Mouse (Mus musculus) testis, adult 10 weeks (tissue): Measurements from ENCODE around the gene Catsper1. TPM values are rescaled to one million over a fixed set of nuclear protein-coding genes. Genes with fewer than 3 reads are reported as not detected.

Experiments used
- polyA plus RNA-seq: library from polyadenylated mRNA; stranded (reverse); fragments of 350-450 nt; fragmentation: Illumina TruSeq; extraction: RNeasy Lipid Tissue Mini Kit (QIAGEN cat#74804); gene quantifications from one replicate; pipeline ENCODE4 v1.2.3, GENCODE M21; 2014; ENCODE audit warnings: low read depth, low replicate concordance

Catsper1 gene
- 41.2 TPM for polyA plus RNA-seq

DNA sequence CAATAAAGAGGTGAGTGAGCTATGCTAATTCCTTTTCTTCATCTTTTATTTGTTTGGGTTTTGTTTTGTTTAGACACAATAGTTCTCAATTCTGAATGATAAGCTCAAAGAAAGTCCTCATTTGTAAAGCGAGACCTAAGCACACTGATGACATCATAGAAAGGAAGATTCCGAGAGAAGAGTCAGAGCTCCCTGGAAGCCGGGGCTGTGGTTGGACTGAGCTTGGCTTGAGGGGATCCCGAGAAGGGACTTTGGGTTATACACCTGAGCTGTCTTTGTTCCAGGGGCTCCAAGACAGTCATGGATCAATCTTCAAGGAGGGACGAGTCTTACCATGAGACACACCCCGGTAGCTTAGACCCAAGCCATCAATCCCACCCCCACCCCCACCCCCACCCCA is at the start of gene Catsper1:
Catsper1 (plus strand) TSS at position 301 of the 400 bp plus-strand sequence.

DNA sequence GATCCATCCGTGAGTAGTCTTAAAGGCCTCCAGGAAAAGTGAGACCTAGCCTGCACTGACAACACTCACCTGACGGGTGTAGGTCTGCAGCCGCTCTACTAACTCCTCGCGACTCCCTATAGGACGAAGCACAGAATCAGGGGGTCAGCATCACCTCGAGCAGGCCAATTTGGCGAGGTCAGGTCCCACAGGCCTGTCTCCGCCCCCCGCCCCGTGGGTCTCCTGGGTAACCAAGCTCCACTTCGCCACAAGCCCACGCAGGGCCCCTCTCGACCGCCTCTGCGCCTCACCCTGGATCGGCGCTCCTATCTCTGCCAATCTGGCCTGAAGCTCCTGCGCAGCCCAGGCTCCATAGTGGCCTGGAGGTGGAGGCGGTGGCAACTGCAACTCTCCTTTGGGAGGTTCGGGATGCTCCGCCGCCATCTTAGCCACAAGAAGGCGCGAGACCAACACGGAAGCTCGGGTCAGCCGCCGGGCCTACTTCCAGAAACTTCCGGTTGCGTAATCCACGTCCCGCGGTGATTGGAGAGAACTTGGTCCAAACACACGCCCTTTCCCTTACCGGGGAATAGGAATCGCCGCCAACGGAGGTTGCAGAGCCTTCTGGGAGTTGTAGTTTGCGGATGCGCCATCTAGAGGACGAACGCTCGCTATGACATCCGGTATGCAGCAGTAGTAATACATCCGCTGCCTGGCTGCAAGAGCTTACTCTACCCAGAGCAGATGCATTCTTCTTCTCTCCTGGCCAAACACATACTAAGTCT is 40.4 kb upstream of the Catsper1 start, which contains the start of gene Sf3b2:
Sf3b2 (minus strand) TSS at position 484 of the 764 bp plus-strand sequence.

DNA sequence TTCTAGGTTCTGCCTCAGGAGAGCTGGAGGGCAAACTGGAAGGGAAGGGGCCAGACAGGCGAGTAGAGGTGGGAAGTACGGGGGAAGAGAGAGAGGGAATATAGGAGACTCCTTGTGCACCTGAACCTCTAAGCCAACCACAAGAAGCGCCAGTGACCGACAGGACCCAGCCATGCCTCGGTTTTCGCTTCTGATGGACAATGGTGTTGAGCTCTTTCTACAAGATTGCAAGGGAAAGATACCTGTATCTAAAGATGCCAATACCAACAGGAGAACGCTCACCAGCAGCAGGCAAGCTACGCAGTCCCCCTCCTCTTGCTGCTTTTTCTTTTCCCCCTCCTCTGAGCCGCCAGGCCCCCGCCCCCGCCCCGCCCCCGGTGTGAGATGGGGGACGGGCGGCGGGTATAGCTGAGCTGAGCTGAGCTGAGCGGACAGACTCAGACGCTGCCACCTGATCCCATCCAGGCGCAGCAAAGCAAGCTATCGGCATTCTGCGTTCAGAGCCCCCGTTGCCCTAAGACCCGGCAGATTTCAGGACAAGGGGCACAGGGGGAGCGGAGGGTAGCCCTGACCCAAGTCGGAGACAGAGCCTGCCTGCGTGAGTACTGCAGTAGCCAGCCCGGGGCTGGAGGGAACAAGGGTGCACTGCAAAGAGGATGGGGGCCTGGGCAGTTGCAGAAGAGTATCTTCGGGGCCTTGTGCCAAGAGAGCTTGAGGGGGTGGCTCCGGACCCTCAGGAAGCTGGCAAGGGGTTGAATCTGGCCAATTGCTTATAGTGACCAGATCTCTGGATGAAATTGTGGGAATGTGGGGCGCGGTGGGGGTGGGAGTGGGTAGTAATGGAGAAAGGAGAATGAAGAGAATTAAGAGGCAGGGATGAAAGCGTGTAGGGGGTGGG is 37.4 kb upstream of the Catsper1 start, which contains the start of gene Gal3st3:
Gal3st3 (plus strand) TSS at position 429 of the 898 bp plus-strand sequence.

DNA sequence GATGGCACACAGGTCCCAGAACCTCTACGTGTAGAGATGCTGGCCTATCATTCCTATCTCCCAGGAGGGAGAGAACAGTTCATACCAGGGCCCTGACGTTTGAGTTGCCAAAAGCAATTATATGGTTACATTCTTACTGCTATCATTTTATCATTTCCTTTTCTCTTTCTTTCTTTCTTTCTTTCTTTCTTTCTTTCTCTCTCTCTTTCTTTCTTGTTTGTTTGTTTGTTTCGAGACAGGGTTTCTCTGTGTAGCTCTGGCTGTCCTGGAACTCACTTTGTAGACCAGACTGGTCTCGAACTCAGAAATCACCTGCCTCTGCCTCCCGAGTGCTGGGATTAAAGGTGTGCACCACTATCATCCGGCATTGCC is 13.9 kb downstream of the Catsper1 start, which contains the start of gene Cst6:
Cst6 (minus strand) TSS at position 73 of the 372 bp plus-strand sequence.

DNA sequence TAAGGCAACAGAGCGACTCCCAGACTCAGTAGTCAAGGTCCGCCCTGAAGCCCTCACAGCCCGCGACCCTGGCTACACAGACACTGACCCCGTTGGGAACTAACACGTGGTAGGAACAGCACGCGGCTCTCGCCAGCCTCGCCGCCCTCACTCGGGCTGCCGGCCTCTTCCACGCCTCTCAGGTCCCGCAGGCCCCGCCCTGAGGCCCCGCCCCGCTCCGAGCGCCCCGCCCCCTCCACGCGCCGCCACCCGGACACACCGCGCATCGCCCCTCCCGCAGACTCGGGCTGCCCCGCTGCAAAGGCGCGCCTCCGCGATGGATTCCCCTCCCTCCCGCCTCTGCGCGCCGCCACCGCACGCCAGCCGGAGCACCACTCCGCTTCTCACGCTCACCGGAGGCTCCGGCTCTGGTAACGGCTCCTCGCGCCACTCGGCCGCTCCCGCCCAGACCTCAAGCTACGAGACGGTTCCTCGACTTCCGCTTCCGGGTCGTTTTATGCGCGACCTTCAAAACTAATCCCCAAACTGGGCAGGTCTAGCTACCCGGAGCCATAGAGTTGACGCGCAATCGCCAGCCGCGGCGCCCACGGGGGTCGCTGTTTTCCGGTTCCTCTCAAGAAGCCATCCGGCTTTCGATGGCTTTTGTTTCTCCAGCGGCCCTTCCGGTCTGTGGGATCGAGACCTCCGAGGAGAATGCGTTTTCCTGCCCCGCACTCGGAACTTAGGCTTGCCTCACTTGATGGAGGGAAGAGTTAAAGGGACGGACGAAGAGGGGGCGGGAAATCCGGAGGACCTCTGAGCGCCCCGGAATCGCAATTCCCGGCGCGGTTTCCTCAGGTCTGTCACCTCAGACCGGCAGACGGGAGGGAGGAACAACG is 30.9 kb downstream of the Catsper1 start, which contains the start of gene Eif1ad:
Eif1ad (plus strand) TSS at position 567 of the 878 bp plus-strand sequence.

DNA sequence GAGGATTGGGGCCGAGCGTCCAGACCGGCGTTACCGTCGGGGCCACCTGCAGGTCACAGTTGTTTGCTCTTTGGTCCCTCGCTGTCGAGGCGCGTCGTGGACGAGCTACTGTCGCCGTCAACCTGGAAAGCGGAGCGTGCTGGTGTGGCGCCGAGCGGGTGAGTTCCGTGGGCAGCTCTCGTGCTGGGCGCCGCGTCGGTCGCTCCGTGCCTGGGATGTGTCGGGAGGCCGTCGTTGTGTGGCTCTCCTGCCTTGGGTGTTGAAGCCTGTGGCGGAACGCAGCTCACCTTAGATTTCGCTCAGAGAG is 31.5 kb downstream of the Catsper1 start, which contains the start of gene Banf1:
Banf1 (minus strand) TSS at position 116 of the 307 bp plus-strand sequence.

DNA sequence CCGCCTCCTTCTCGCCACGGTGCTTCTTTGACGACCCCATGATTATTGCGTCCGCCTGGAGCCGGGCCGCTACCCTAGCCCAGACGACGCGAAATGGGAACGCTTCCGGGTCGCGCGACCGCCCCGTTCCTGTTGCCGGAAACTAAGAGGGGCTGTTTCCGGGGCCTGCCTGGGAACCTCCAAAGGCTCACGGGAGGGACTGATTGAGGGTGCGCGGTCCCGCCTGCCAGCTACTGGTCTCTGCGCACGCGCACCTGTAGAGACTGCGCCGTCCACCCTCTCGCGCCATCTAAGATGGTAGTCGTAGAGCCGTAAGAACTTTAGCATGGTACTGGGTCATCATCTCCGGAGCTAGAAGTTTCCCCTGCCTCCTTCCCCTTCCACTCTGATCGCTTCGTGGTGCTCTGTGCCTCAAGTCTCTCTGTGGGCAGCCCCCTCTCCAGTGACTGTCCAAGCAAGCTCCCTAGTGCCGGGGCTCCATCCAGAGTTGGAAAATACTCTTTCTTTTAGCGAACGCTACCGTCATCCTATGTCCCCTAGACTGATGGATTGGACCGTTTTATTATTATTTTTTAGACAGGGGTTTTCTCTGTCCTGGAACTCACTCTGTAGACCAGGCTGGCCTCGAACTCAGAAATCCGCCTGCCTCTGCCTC is 53.2 kb downstream of the Catsper1 start, which contains the start of gene Sart1:
Sart1 (minus strand) TSS at position 116 of the 655 bp plus-strand sequence.

Other genes with a start within 250 kb of the Catsper1 start
- 24.1 TPM for gene Yif1a, start 247.2 kb upstream of the Catsper1 start, polyA plus RNA-seq
- 1.4 TPM for gene Cnih2, start 237.2 kb upstream of the Catsper1 start, polyA plus RNA-seq
- gene Rab1b, start 228.7 kb upstream of the Catsper1 start, polyA plus RNA-seq = 4.9 TPM
- gene Klc2, start 217.2 kb upstream of the Catsper1 start, polyA plus RNA-seq = 6.3 TPM
- gene Pacs1, start 62.6 kb upstream of the Catsper1 start, polyA plus RNA-seq = 44.3 TPM
- gene Sf3b2, start 40.3 kb upstream of the Catsper1 start, polyA plus RNA-seq = 42.7 TPM
- gene Gal3st3, start 37.4 kb upstream of the Catsper1 start, polyA plus RNA-seq = 0.18 TPM
- gene Cst6, start 13.8 kb downstream of the Catsper1 start, polyA plus RNA-seq = not detected
- 13.1 TPM for gene Eif1ad, start 31.0 kb downstream of the Catsper1 start, polyA plus RNA-seq
- gene Banf1, start 31.4 kb downstream of the Catsper1 start, polyA plus RNA-seq = 12.7 TPM
- 2.7 TPM for gene Sart1, start 53.0 kb downstream of the Catsper1 start, polyA plus RNA-seq
- 27.1 TPM for gene Tsga10ip, start 66.8 kb downstream of the Catsper1 start, polyA plus RNA-seq
- gene Drap1, start 89.2 kb downstream of the Catsper1 start, polyA plus RNA-seq = 20.5 TPM
- 0.76 TPM for gene AI837181, start 89.4 kb downstream of the Catsper1 start, polyA plus RNA-seq
- 0.57 TPM for gene Fosl1, start 111.8 kb downstream of the Catsper1 start, polyA plus RNA-seq
- 0.14 TPM for gene Ccdc85b, start 122.2 kb downstream of the Catsper1 start, polyA plus RNA-seq
- 5.3 TPM for gene Fibp, start 124.9 kb downstream of the Catsper1 start, polyA plus RNA-seq
- gene Ctsw, start 132.8 kb downstream of the Catsper1 start, polyA plus RNA-seq = not detected
- gene Efemp2, start 138.2 kb downstream of the Catsper1 start, polyA plus RNA-seq = 0.52 TPM
- gene Mus81, start 152.7 kb downstream of the Catsper1 start, polyA plus RNA-seq = 1.2 TPM
- 118 TPM for gene Cfl1, start 154.7 kb downstream of the Catsper1 start, polyA plus RNA-seq
- 127 TPM for gene 1700020D05Rik, start 168.0 kb downstream of the Catsper1 start, polyA plus RNA-seq
- 0.91 TPM for gene Snx32, start 174.8 kb downstream of the Catsper1 start, polyA plus RNA-seq
- 1.9 TPM for gene Ovol1, start 224.9 kb downstream of the Catsper1 start, polyA plus RNA-seq
- not detected for gene Ap5b1, start 232.3 kb downstream of the Catsper1 start, polyA plus RNA-seq